Mouse (Mus musculus): ENCODE measurements around the gene Clcf1. TPM values are rescaled to one million over a fixed set of nuclear protein-coding genes. Genes with fewer than 3 reads are reported as not detected.

Clcf1 gene
- polyA plus RNA-seq, 1 experiment from 2014 or later = 2.4 TPM

GRCm38 (mm10) chr19:4175368-4175947, 38.6 kb upstream of the Clcf1 start, which contains the start of gene Carns1:
TSS of gene Carns1 (minus strand) at chr19:4175479.
- DNase-seq (ENCODE audit: low spot score) = no peak
- Histone ChIP-seq H3K36me3 (ENCODE audit: control insufficient read depth, insufficient read depth, low read length) (no peaks in the 10 kb centered on the region), H3K9me3 (ENCODE audit: control insufficient read depth, low read length) (no peaks in the 10 kb centered on the region), H3K4me3 (ENCODE audit: low read depth, low read length) (no peak within 1 kb of the TSS), H3K4me2 (peak within 1 kb of the TSS; percentile 45), H3K27me3 (replicated peaks; ENCODE audit: control insufficient read depth, insufficient read depth, low read length) (no peaks in the 10 kb centered on the region), H3K27ac (ENCODE audit: low read depth, low read length) (no peak within 1 kb of the TSS), H3K4me1 (replicated peaks; ENCODE audit: control insufficient read depth, insufficient read depth, low read length) (no peaks in the 10 kb centered on the region), H3K9ac (ENCODE audit: low read depth, low read length) (no peak within 1 kb of the TSS)
- ATAC-seq (replicated peaks; ENCODE audit: low FRiP score) = peak; percentile 49
- WGBS = 11% methylated on average over 11 of the region's 11 CpGs

- no peak overlapping the region for H3K4me2 ChIP-seq
- peaks cover 11% of the 10 kb centered on the region; the same call in 1 of the 2 replicates for H3K4me1 ChIP-seq (replicated peaks; ENCODE audit: control insufficient read depth, insufficient read depth, low read length)
- no peaks in the 10 kb centered on the region for H3K36me3 ChIP-seq (ENCODE audit: control insufficient read depth, insufficient read depth, low read length)
- no peaks in the 10 kb centered on the region for H3K27me3 ChIP-seq (replicated peaks; ENCODE audit: control insufficient read depth, insufficient read depth, low read length)
- DNase-seq (ENCODE audit: low spot score) = no peak
- no peak for ATAC-seq (replicated peaks; ENCODE audit: low FRiP score)
- no peak overlapping the region for H3K4me3 ChIP-seq (ENCODE audit: low read depth, low read length)
- WGBS = 84% methylated on average over 7 of the region's 7 CpGs
- H3K9me3 ChIP-seq (ENCODE audit: control insufficient read depth, low read length) = no peaks in the 10 kb centered on the region
- no peak overlapping the region for H3K9ac ChIP-seq (ENCODE audit: low read depth, low read length)
- H3K27ac ChIP-seq (ENCODE audit: low read depth, low read length) = no peak overlapping the region
Measured at GRCm38 (mm10) chr19:4180411-4180810, 33.6 kb upstream of the Clcf1 start.

GRCm38 (mm10) chr19:4181892-4182291, 32.1 kb upstream of the Clcf1 start:
- H3K4me3 ChIP-seq (ENCODE audit: low read depth, low read length) = no peak overlapping the region
- peaks cover 13% of the 10 kb centered on the region; the same call in 1 of the 2 replicates for H3K4me1 ChIP-seq (replicated peaks; ENCODE audit: control insufficient read depth, insufficient read depth, low read length)
- no peaks in the 10 kb centered on the region for H3K9me3 ChIP-seq (ENCODE audit: control insufficient read depth, low read length)
- H3K27ac ChIP-seq (ENCODE audit: low read depth, low read length) = no peak overlapping the region
- H3K4me2 ChIP-seq = no peak overlapping the region
- WGBS = 47% methylated on average over 3 of the region's 3 CpGs
- no peak for ATAC-seq (replicated peaks; ENCODE audit: low FRiP score)
- H3K36me3 ChIP-seq (ENCODE audit: control insufficient read depth, insufficient read depth, low read length) = no peaks in the 10 kb centered on the region
- H3K9ac ChIP-seq (ENCODE audit: low read depth, low read length) = no peak overlapping the region
- DNase-seq (ENCODE audit: low spot score) = no peak
- H3K27me3 ChIP-seq (replicated peaks; ENCODE audit: control insufficient read depth, insufficient read depth, low read length) = no peaks in the 10 kb centered on the region

GRCm38 (mm10) chr19:4183689-4184088, 30.3 kb upstream of the Clcf1 start:
- WGBS = 80% methylated on average over 2 of the region's 2 CpGs
- Histone ChIP-seq H3K9ac (ENCODE audit: low read depth, low read length) (no peak overlapping the region), H3K27ac (ENCODE audit: low read depth, low read length) (no peak overlapping the region), H3K36me3 (ENCODE audit: control insufficient read depth, insufficient read depth, low read length) (no peaks in the 10 kb centered on the region), H3K4me3 (ENCODE audit: low read depth, low read length) (no peak overlapping the region), H3K4me1 (replicated peaks; ENCODE audit: control insufficient read depth, insufficient read depth, low read length) (peaks cover 13% of the 10 kb centered on the region; the same call in 1 of the 2 replicates), H3K27me3 (replicated peaks; ENCODE audit: control insufficient read depth, insufficient read depth, low read length) (no peaks in the 10 kb centered on the region), H3K9me3 (ENCODE audit: control insufficient read depth, low read length) (no peaks in the 10 kb centered on the region), H3K4me2 (no peak overlapping the region)
- no peak for DNase-seq (ENCODE audit: low spot score)
- no peak for ATAC-seq (replicated peaks; ENCODE audit: low FRiP score)

GRCm38 (mm10) chr19:4184976-4185975, 28.8 kb upstream of the Clcf1 start:
- no peaks in the 10 kb centered on the region for H3K27me3 ChIP-seq (replicated peaks; ENCODE audit: control insufficient read depth, insufficient read depth, low read length)
- peak overlapping the region; percentile 1 for H3K27ac ChIP-seq (ENCODE audit: low read depth, low read length)
- 46% methylated on average over 15 of the region's 15 CpGs for WGBS
- DNase-seq (ENCODE audit: low spot score) = no peak
- H3K4me1 ChIP-seq (replicated peaks; ENCODE audit: control insufficient read depth, insufficient read depth, low read length) = peaks cover 13% of the 10 kb centered on the region; the same call in 1 of the 2 replicates
- H3K9ac ChIP-seq (ENCODE audit: low read depth, low read length) = peak overlapping the region; percentile 46; the same call in 1 of the 2 replicates
- no peaks in the 10 kb centered on the region for H3K9me3 ChIP-seq (ENCODE audit: control insufficient read depth, low read length)
- H3K4me3 ChIP-seq (ENCODE audit: low read depth, low read length) = no peak overlapping the region
- peak overlapping the region; percentile 24 for H3K4me2 ChIP-seq
- peak; percentile 14; the same call in 1 of the 2 replicates for ATAC-seq (replicated peaks; ENCODE audit: low FRiP score)
- no peaks in the 10 kb centered on the region for H3K36me3 ChIP-seq (ENCODE audit: control insufficient read depth, insufficient read depth, low read length)

DNA sequence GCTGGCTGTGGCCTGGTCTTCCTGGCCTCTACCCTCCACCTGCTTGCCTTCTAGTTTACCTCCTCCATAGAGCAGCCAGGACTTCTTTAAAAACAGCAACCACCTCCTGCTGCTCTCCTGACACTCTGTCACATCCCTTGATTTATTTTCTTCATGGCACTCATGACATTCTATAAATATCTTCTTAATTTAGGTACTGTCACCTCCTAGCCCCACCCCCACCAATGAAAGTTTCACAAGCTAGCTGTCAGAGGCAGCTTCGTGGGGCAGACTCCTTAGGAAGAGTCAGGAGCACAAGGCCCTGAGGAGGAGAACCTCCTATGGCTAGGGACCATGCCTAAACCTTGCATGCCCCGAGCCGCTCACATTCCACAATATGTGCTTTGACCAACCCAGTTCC, 26.7 kb upstream of the Clcf1 start:
- 68% methylated on average over 3 of the region's 3 CpGs for WGBS
- DNase-seq (ENCODE audit: low spot score) = no peak
- no peaks in the 10 kb centered on the region for H3K9me3 ChIP-seq (ENCODE audit: control insufficient read depth, low read length)
- H3K4me3 ChIP-seq (ENCODE audit: low read depth, low read length) = no peak overlapping the region
- H3K4me1 ChIP-seq (replicated peaks; ENCODE audit: control insufficient read depth, insufficient read depth, low read length) = peaks cover 23% of the 10 kb centered on the region
- no peaks in the 10 kb centered on the region for H3K36me3 ChIP-seq (ENCODE audit: control insufficient read depth, insufficient read depth, low read length)
- no peak overlapping the region for H3K9ac ChIP-seq (ENCODE audit: low read depth, low read length)
- H3K27ac ChIP-seq (ENCODE audit: low read depth, low read length) = no peak overlapping the region
- no peak for ATAC-seq (replicated peaks; ENCODE audit: low FRiP score)
- H3K27me3 ChIP-seq (replicated peaks; ENCODE audit: control insufficient read depth, insufficient read depth, low read length) = no peaks in the 10 kb centered on the region
- no peak overlapping the region for H3K4me2 ChIP-seq

- Histone ChIP-seq H3K4me1 (replicated peaks; ENCODE audit: control insufficient read depth, insufficient read depth, low read length) (peaks cover 33% of the 10 kb centered on the region), H3K27ac (ENCODE audit: low read depth, low read length) (no peak overlapping the region), H3K4me3 (ENCODE audit: low read depth, low read length) (no peak overlapping the region), H3K9ac (ENCODE audit: low read depth, low read length) (no peak overlapping the region), H3K36me3 (ENCODE audit: control insufficient read depth, insufficient read depth, low read length) (peaks cover 7% of the 10 kb centered on the region; the same call in 1 of the 2 replicates), H3K4me2 (no peak overlapping the region), H3K27me3 (replicated peaks; ENCODE audit: control insufficient read depth, insufficient read depth, low read length) (no peaks in the 10 kb centered on the region), H3K9me3 (ENCODE audit: control insufficient read depth, low read length) (no peaks in the 10 kb centered on the region)
- DNase-seq (ENCODE audit: low spot score) (no peak), ATAC-seq (replicated peaks; ENCODE audit: low FRiP score) (no peak)
- WGBS = 84% methylated on average over 12 of the region's 12 CpGs
Measured at GRCm38 (mm10) chr19:4189051-4189620, 24.9 kb upstream of the Clcf1 start.

- Histone ChIP-seq H3K27ac (ENCODE audit: low read depth, low read length) (peak within 1 kb of the TSS; percentile 90), H3K4me2 (peak within 1 kb of the TSS; percentile 95), H3K36me3 (ENCODE audit: control insufficient read depth, insufficient read depth, low read length) (peaks cover 25% of the 10 kb centered on the region), H3K9ac (ENCODE audit: low read depth, low read length) (peak within 1 kb of the TSS; percentile 98), H3K4me3 (ENCODE audit: low read depth, low read length) (peak within 1 kb of the TSS; percentile 95), H3K9me3 (ENCODE audit: control insufficient read depth, low read length) (no peaks in the 10 kb centered on the region), H3K4me1 (replicated peaks; ENCODE audit: control insufficient read depth, insufficient read depth, low read length) (peaks cover 33% of the 10 kb centered on the region), H3K27me3 (replicated peaks; ENCODE audit: control insufficient read depth, insufficient read depth, low read length) (no peaks in the 10 kb centered on the region)
- DNase-seq (ENCODE audit: low spot score) (no peak), ATAC-seq (replicated peaks; ENCODE audit: low FRiP score) (no peak)
- WGBS = 46% methylated on average over 4 of the region's 4 CpGs
Measured at GRCm38 (mm10) chr19:4190831-4191334, 23.2 kb upstream of the Clcf1 start, which contains the start of gene Tbc1d10c. TSS of gene Tbc1d10c (minus strand) at chr19:4191284.
